Mouse (Mus musculus) heart, postnatal 4 days (tissue): ENCODE data around the gene Mpzl1. TPM values are rescaled to one million over a fixed set of nuclear protein-coding genes. Genes with fewer than 3 reads are reported as not detected.

ENCODE experiments used
- DNase-seq: peaks from one replicate; pipeline ENCODE4 v3.0.0; 2021
- total RNA-seq, 2 experiments: library from RNA; stranded (reverse); gene quantifications; 2 replicates each; pipeline ENCODE4 v1.2.3; 2021

Mpzl1 gene
- total RNA-seq, 2 experiments from 2014 or later = 65.0 to 65.2 TPM

DNA sequence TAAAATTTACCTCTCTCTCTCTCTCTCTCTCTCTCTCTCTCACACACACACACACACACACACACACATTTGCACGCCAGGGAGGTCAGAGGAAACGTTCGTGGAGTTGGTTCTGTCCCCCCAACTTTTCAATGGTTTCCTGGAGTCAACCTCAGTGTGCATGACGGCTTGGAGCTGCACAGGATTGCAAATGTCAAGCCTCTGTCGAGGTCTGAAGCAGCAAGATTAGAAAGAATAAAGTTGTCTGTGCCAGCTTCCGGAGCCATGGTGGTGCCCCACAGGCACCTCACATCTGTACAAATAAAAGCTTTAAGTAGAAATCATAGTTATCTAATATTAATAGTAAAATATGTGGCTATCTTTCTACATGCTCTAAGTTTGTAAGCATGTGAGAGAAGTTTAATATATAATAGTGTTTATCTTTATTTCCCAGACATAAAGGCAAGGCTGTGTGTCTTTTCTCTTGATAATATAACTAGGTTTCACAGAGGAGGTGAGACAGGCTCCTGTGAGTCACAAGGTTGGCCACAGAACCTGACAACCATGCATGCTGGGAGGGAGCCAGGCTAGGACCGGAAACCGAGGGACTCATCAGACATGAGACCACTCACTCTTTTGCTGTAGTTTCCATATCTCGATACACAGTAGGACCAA is 57.8 kb downstream of the Mpzl1 start:
- DNase-seq = no peak

- no peak for DNase-seq
Measured at GRCm38 (mm10) chr1:165576005-165576404, 58.3 kb downstream of the Mpzl1 start.

GRCm38 (mm10) chr1:165567466-165567865 is 66.9 kb downstream of the Mpzl1 start:
- DNase-seq = no peak

DNA sequence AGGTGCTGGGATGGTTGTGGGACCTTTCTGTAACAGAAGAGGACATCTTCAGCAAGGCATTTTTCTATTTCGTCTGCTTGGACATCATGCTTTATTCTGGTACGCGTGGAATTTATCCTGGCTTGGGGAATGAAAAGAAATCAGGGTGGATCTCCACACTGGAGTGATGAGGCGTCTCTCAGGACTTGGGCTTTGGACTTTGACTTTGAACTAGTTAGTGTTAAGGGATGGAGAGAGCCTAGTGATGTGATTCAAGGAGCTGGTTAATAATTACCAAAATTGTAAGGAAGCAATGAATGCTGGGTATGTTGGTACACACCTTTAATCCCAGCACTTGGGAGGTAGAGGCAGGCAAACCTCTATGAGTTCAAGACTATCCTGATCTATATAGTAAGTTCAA is 69.1 kb downstream of the Mpzl1 start:
- DNase-seq = no peak

DNA sequence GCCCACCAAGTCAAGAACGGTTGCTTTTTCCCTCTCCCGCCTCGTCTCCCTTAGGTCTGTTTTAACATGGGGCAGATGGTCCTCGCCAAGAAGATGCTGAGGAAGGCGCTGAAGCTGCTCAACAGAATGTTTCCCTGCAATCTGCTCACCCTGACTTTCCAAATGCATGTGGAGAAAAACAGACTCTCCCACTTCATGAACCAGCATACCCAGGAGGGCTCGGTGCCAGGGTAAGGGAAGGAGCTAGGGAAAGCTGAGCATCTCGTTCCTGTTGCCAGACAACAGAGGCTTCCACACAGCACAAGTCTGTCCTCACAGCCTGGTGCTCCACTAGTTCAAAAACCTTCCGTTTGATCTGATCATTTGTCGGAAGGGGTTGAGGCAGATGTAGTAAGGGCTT is 75.3 kb downstream of the Mpzl1 start:
- no peak for DNase-seq

- DNase-seq = peak; percentile 36
Measured at GRCm38 (mm10) chr1:165556711-165557110, 77.6 kb downstream of the Mpzl1 start.

Other genes with a start within 250 kb of the Mpzl1 start
- gene Dcaf6, start 174.1 kb downstream of the Mpzl1 start, total RNA-seq = 10 to 100 TPM; 59.8 to 65.6 TPM
- gene Mpc2, start 173.9 kb downstream of the Mpzl1 start, total RNA-seq = 100 to 1,000 TPM; 309 to 352 TPM
- gene Adcy10, start 149.4 kb downstream of the Mpzl1 start, total RNA-seq = under 1 TPM in 1 of 2 experiments, not detected in 1; 0.09 TPM
- gene Rcsd1, start 75.2 kb upstream of the Mpzl1 start, total RNA-seq = 100 to 1,000 TPM; 107 to 115 TPM
- 10 to 100 TPM; 24.3 to 28.7 TPM for gene Creg1, start 129.2 kb upstream of the Mpzl1 start, total RNA-seq
- gene Cd247, start 154.1 kb upstream of the Mpzl1 start, total RNA-seq = under 1 TPM; 0.29 to 0.69 TPM